Mouse (Mus musculus): ENCODE results near the gene Alox12b.

DNA sequence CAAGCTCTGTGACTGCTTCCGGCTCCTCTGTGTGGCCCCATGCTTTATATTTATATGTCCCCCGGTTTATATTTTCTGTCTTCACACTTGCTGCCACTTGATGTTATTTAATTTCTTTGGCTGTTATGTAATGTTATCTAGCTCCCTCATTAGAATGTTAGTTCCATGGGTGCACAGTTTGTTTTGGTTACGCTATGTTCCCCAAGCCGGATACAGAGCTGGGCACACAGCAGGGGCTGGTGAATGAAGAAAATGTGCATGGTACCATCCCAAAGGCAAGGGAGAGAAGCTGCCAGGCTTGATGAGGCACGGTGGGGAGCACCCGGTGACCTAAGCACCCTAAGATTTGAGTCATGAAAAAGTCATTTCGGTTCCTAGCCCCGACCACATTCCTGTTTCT, 3.0 kb upstream of the Alox12b start:
- no peak for TF ChIP-seq CTCF (IDR thresholded peaks at IDR 0.05; ENCODE audit: low read depth, low read length)
- TF ChIP-seq POLR2A (IDR thresholded peaks at IDR 0.05; ENCODE audit: extremely low read depth, insufficient read depth, low read length), result no peak
